Mouse (Mus musculus) hindlimb bud, embryonic 11.5 days (tissue): Measurements from ENCODE around the gene Prkcd.

Source experiments
- DNase-seq: peaks from one replicate; pipeline ENCODE4 v3.0.0-alpha.2; 2012; ENCODE audit warnings: low read depth, low spot score; ENCODE audit errors: extremely low spot score

The Prkcd gene

GRCm38 (mm10) chr14:30609499-30609898 lies 16.5 kb downstream of the Prkcd start:
- DNase-seq, result no peak

GRCm38 (mm10) chr14:30608176-30608575 lies 17.8 kb downstream of the Prkcd start:
- DNase-seq, result no peak

GRCm38 (mm10) chr14:30607696-30608095 lies 18.3 kb downstream of the Prkcd start:
- DNase-seq, result no peak

- no peak for DNase-seq
These were observed 19.2 kb downstream of the Prkcd start for GRCm38 (mm10) chr14:30606817-30607216.

- no peak for DNase-seq
These were observed 28.9 kb downstream of the Prkcd start for GRCm38 (mm10) chr14:30597142-30597541.

GRCm38 (mm10) chr14:30596407-30596806 lies 29.6 kb downstream of the Prkcd start:
- no peak for DNase-seq

- DNase-seq, result no peak
These were observed 30.3 kb downstream of the Prkcd start for GRCm38 (mm10) chr14:30595576-30596313.

GRCm38 (mm10) chr14:30594092-30594695 lies 31.8 kb downstream of the Prkcd start:
- no peak for DNase-seq

GRCm38 (mm10) chr14:30593279-30594091 lies 32.5 kb downstream of the Prkcd start:
- no peak for DNase-seq

- DNase-seq, result peak; percentile 26
These were observed 34.6 kb downstream of the Prkcd start for GRCm38 (mm10) chr14:30591417-30591816.

GRCm38 (mm10) chr14:30590918-30591317 lies 35.1 kb downstream of the Prkcd start:
- no peak for DNase-seq

GRCm38 (mm10) chr14:30590041-30590645 lies 35.9 kb downstream of the Prkcd start:
- no peak for DNase-seq

GRCm38 (mm10) chr14:30586780-30587461 lies 39.1 kb downstream of the Prkcd start:
- no peak for DNase-seq

GRCm38 (mm10) chr14:30585323-30585722 lies 40.7 kb downstream of the Prkcd start:
- no peak for DNase-seq

GRCm38 (mm10) chr14:30584497-30585251 lies 41.3 kb downstream of the Prkcd start:
- DNase-seq, result no peak

GRCm38 (mm10) chr14:30584077-30584476 lies 41.9 kb downstream of the Prkcd start:
- no peak for DNase-seq

- no peak for DNase-seq
These were observed 44.8 kb downstream of the Prkcd start for GRCm38 (mm10) chr14:30581238-30581637.

- DNase-seq, result no peak
These were observed 46.1 kb downstream of the Prkcd start for GRCm38 (mm10) chr14:30579882-30580281.

GRCm38 (mm10) chr14:30579180-30579579 lies 46.8 kb downstream of the Prkcd start:
- DNase-seq, result no peak
